Mouse (Mus musculus) ES-E14 (cell line): Measurements from ENCODE around the gene Pnpla5. TPM values are rescaled to one million over a fixed set of nuclear protein-coding genes. Genes with fewer than 3 reads are reported as not detected.

Experiments
- DNase-seq: peaks from one replicate; pipeline ENCODE4 v3.0.0-alpha.2; 2013; ENCODE audit warnings: low read depth, low spot score
- H3K27ac ChIP-seq: 2 replicates; pipeline ENCODE4 v1.5.1; 2012; ENCODE audit warnings: low read depth, mild to moderate bottlenecking, low read length, moderate library complexity, mixed read lengths; ENCODE audit not compliant: poor library complexity, insufficient read depth, severe bottlenecking
- H3K36me3 ChIP-seq: 2 replicates; pipeline ENCODE4 v1.6.1; 2012; ENCODE audit warnings: mild to moderate bottlenecking, low read length, moderate library complexity, mixed read lengths; ENCODE audit not compliant: control insufficient read depth, poor library complexity, insufficient read depth, severe bottlenecking
- H3K4me1 ChIP-seq, 2 experiments: fragments of 150-350 bp in 1 of 2; sonication (generic) in 1 of 2; 2 replicates each; pipeline ENCODE4 v1.6.1; 2012; ENCODE audit warnings: low read length in 2 of 2, mild to moderate bottlenecking in 1 of 2, mixed read lengths in 1 of 2; ENCODE audit not compliant: control insufficient read depth in 2 of 2, insufficient read depth in 2 of 2, poor library complexity in 1 of 2
- H3K4me3 ChIP-seq, 2 experiments: fragments of 150-350 bp in 1 of 2; sonication (generic) in 1 of 2; 2 replicates each; pipeline ENCODE4 v1.5.1; 2012; ENCODE audit warnings: low read length in 2 of 2, low read depth in 1 of 2, mild to moderate bottlenecking in 1 of 2, mixed read lengths in 1 of 2; ENCODE audit not compliant: insufficient read depth in 1 of 2, poor library complexity in 1 of 2, severe bottlenecking in 1 of 2
- H3K9ac ChIP-seq: 2 replicates; pipeline ENCODE4 v1.6.1; 2012; ENCODE audit warnings: low read depth, mild to moderate bottlenecking, low read length, mixed read lengths; ENCODE audit not compliant: poor library complexity, insufficient read depth, severe bottlenecking
- H3K9me3 ChIP-seq: fragments of 150-350 bp; sonication (generic); 2 replicates; pipeline ENCODE4 v1.6.1; 2012; ENCODE audit warnings: low read depth, mild to moderate bottlenecking, low read length; ENCODE audit not compliant: control insufficient read depth, insufficient read depth
- CHD2 ChIP-seq: IDR thresholded peaks from 2 replicates; pipeline ENCODE4 v1.6.1; 2014; ENCODE audit warnings: mild to moderate bottlenecking, low read depth, low read length, inconsistent platforms
- HCFC1 ChIP-seq: IDR thresholded peaks from 2 replicates; pipeline ENCODE4 v1.6.1; 2012; ENCODE audit warnings: low read length, inconsistent platforms, borderline replicate concordance; ENCODE audit not compliant: insufficient read depth
- MAFK ChIP-seq: IDR thresholded peaks from 2 replicates; pipeline ENCODE4 v1.6.1; 2014; ENCODE audit warnings: mild to moderate bottlenecking, low read depth, low read length, inconsistent platforms; ENCODE audit not compliant: insufficient read depth
- ZC3H11A ChIP-seq: IDR thresholded peaks from 2 replicates; pipeline ENCODE4 v1.6.1; 2012; ENCODE audit warnings: low read depth, mild to moderate bottlenecking, inconsistent platforms, low read length, borderline replicate concordance
- ZNF384 ChIP-seq: IDR thresholded peaks from 2 replicates; pipeline ENCODE4 v1.6.1; 2012; ENCODE audit warnings: low read depth, low read length, inconsistent platforms
- in situ Hi-C, 2 experiments: fragments of 600-800 bp; cut with MboI; formaldehyde crosslinking; loops; one replicate each; pipeline ENCODE4 v1.15.1; 2025; ENCODE audit warnings: low sequenced_read_pairs in 2 of 2, inconsistent platforms in 1 of 2; ENCODE audit not compliant: unreplicated experiment in 2 of 2
- total RNA-seq: library from RNA; depleted of rRNA; stranded (reverse); fragments of 300-350 nt; gene quantifications from 2 replicates; pipeline ENCODE4 v1.2.3, GENCODE M21; 2012; rRNA removed

Pnpla5 gene
- total RNA-seq, 1 experiment: 0.13 TPM

DNA sequence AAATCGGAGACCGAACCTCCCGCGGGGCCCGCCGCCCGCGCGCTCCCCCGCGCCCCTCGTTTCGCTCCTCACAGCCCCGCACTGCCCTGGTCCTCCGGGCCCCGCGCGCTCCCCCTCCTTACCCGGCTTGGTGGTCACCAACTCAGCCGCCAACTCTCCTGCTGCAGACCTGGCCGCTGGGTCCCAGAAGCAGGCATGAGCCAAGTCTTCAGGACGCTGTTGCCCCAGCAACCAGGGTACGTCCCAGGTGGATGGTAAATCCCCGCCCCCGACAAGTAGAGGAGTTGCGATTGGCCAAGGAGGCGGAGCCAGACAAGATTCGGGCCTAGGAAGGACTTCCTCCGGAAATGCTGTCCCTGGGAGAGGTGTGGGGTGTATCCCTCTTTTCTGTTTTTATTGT lies 57.8 kb downstream of the Pnpla5 start, which contains the start of gene Efcab6:
Gene Efcab6 (minus strand): TSS at position 240 of the 400 bp plus-strand sequence.
- peaks cover 0 to 3% of the 10 kb centered on the region in 2 experiments; a peak in 1 of 4 replicates for H3K4me1 ChIP-seq
- no peak within 1 kb of the TSS for H3K27ac ChIP-seq
- peak; percentile 72 for DNase-seq
- in situ Hi-C loops: loop anchor here in 1 of 2 experiments (25.0 kb wide), 1 partner anchor 303 kb away; no protein-coding TSS in a partner anchor
- TF ChIP-seq MAFK (no peak), ZNF384 (no peak), CHD2 (no peak), ZC3H11A (no peak), HCFC1 (no peak)
- no peaks in the 10 kb centered on the region for H3K36me3 ChIP-seq
- H3K9ac ChIP-seq: peak within 1 kb of the TSS; percentile 21; the same call in 1 of the 2 replicates
- H3K4me3 ChIP-seq: peak within 1 kb of the TSS; percentile 63 to 66
- no peaks in the 10 kb centered on the region for H3K9me3 ChIP-seq

Other genes with a start within 250 kb of the Pnpla5 start
- gene Efcab6, start 57.8 kb downstream of the Pnpla5 start, total RNA-seq: 0.76 and 1.3 TPM in 2 replicates
- 34.9 and 40.5 TPM in 2 replicates for gene Sult4a1, start 17.4 kb downstream of the Pnpla5 start, total RNA-seq
- gene Pnpla3, start 44.7 kb upstream of the Pnpla5 start, total RNA-seq: 3.6 and 4.1 TPM in 2 replicates
- 107 TPM in 2 replicates for gene Samm50, start 69.1 kb upstream of the Pnpla5 start, total RNA-seq
- gene Parvb, start 108.9 kb upstream of the Pnpla5 start, total RNA-seq: 10.8 and 18.6 TPM in 2 replicates
- gene Parvg, start 200.9 kb upstream of the Pnpla5 start, total RNA-seq: 1.3 TPM in 2 replicates